Mouse (Mus musculus) frontal cortex, postnatal 10 days (tissue): ENCODE measurements around the gene Gm21256.
"Not testable (repeated sequence)": the region's sequence is repeated elsewhere in the genome, so short reads cannot be mapped to it uniquely, and the experiment has no call there.

Experiments
- DNase-seq, 2 experiments: peaks; one replicate each; pipeline ENCODE4 v3.0.0; 2022; ENCODE audit warnings: low spot score in 2 of 2, mixed read lengths in 1 of 2

Gm21256 gene

GRCm38 (mm10) chrY:47450660-47451059 lies at the start of gene Gm21256:
Gene Gm21256 (plus strand): TSS chrY:47450960.
- not testable (repeated sequence) for DNase-seq
